Mouse (Mus musculus): ENCODE measurements around the gene Rpl37.

GRCm38 (mm10) chr15:5126456-5126855 lies 10.0 kb downstream of the Rpl37 start:
- no peak for TF ChIP-seq POLR2A (IDR thresholded peaks at IDR 0.05; ENCODE audit: extremely low read depth, insufficient read depth, low read length)
- TF ChIP-seq CTCF (IDR thresholded peaks at IDR 0.05; ENCODE audit: low read depth, low read length): no peak

Data from liver, adult 2 months (tissue).